Mouse (Mus musculus) embryonic facial prominence, embryonic 10.5 days (tissue): ENCODE data around the gene Ces1a. TPM values are rescaled to one million over a fixed set of nuclear protein-coding genes. Genes with fewer than 3 reads are reported as not detected.
A peak's percentile ranks its signal among the peaks of the same experiment; 100 is the strongest.

Experiments used
- DNase-seq: peaks from one replicate; pipeline ENCODE4 v3.0.0-alpha.2; 2017; ENCODE audit warnings: low spot score
- H3K27ac ChIP-seq: fragments of 300-500 bp; sonication (generic); replicated peaks from 2 replicates; pipeline ENCODE4 v1.5.1; 2016; ENCODE audit warnings: mild to moderate bottlenecking
- H3K27me3 ChIP-seq: fragments of 300-500 bp; sonication (generic); replicated peaks from 2 replicates; pipeline ENCODE4 v1.6.1; 2016; ENCODE audit warnings: low read depth, mild to moderate bottlenecking; ENCODE audit not compliant: poor library complexity, severe bottlenecking
- H3K36me3 ChIP-seq: fragments of 300-500 bp; sonication (generic); replicated peaks from 2 replicates; pipeline ENCODE4 v1.6.1; 2016; ENCODE audit warnings: mild to moderate bottlenecking, moderate library complexity
- H3K4me1 ChIP-seq: fragments of 300-500 bp; sonication (generic); 2 replicates; pipeline ENCODE4 v1.6.1; 2016
- H3K4me3 ChIP-seq: fragments of 300-500 bp; sonication (generic); 2 replicates; pipeline ENCODE4 v1.5.1; 2016; ENCODE audit warnings: mild to moderate bottlenecking, moderate library complexity
- H3K9me3 ChIP-seq: fragments of 300-500 bp; sonication (generic); 2 replicates; pipeline ENCODE4 v1.6.1; 2016; ENCODE audit warnings: mild to moderate bottlenecking
- WGBS: fragments of 180-500 bp; shearing (Covaris S2); methylation state at CpG from one replicate; pipeline ENCODE4 v1.1.7; 2016; 5-methylcytosine and 5-hydroxymethylcytosine counted together
- polyA plus RNA-seq: library from polyadenylated mRNA; unstranded; fragments of >200 nt; fragmentation: Nextera tagmentation; extraction: Ambion mirVana; gene quantifications from 2 replicates; pipeline ENCODE4 v1.2.1, GENCODE M21; 2016

Ces1a gene
- polyA plus RNA-seq = not detected in 2 replicates

DNA sequence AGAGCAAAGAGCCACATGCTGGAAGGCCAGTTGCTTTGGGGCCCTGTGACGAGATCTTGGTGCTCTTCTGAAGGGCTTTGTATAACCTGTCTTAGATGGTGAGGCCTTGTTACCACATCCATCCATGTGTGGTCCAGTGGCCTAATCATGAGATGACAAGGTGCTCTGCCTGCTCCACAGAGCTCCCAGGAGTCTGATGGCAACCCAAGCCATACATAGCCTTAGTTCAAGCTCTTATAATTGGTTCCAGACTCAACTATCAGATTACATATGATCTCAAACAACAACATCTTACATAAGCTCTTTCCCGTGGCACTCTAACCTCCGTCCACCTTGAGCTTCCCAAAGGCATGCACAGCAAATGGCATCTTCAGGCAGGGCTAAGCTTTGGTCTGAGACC lies at the start of gene Ces1a:
Gene Ces1a (minus strand): TSS at position 101 of the 400 bp plus-strand sequence.
- 41% methylated on average over 3 of the region's 3 CpGs for WGBS
- H3K27me3 ChIP-seq = no peaks in the 10 kb centered on the region
- H3K27ac ChIP-seq = no peak within 1 kb of the TSS
- no peak within 1 kb of the TSS for H3K4me3 ChIP-seq
- H3K9me3 ChIP-seq = no peaks in the 10 kb centered on the region
- DNase-seq = no peak
- H3K36me3 ChIP-seq = no peaks in the 10 kb centered on the region
- H3K4me1 ChIP-seq = peaks cover 7% of the 10 kb centered on the region

DNA sequence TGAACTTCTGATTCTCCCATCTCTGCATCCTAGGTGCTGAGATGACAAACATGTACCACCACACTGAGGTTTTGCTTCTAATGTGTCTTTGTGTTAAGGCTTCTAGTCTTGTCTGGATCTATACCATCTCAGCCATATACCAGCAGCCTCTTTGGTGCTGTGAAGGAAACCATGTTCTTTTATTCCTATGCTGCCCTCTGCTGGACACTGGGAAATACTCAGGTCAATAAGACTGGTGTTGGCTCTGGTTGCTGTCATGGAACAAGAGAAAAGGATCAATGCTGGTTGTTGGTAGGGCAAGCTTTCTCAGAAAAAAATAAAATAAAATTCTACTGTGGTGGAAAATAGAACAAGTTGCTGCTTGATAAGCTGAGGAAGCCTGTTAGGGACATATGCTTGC lies 47.4 kb upstream of the Ces1a start:
- Histone ChIP-seq H3K4me3 (no peak overlapping the region), H3K36me3 (no peaks in the 10 kb centered on the region)

DNA sequence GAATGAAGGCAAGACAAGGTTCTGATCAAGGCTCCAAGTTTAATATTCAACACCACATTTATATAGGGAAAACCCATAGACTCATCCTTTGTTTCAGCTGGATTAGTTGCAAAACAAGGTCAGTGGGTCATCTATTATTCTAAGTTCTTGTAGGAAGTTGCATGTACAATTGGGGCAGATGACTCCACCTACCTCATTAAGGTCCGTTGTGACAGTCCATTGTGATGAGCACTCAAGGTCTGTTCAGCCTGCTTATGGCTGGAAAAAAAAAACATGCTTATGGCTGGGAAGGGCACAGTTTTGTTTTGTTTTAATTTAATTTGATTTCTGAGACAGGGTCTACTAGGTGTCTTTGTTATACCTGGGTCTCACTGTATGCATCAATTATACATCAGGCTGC lies 43.3 kb upstream of the Ces1a start:
- H3K27ac ChIP-seq = no peak overlapping the region
- H3K36me3 ChIP-seq = no peaks in the 10 kb centered on the region
- no peak for DNase-seq
- WGBS = 83% methylated on average over 1 of the region's 1 CpGs
- no peaks in the 10 kb centered on the region for H3K27me3 ChIP-seq
- no peaks in the 10 kb centered on the region for H3K9me3 ChIP-seq
- H3K4me1 ChIP-seq = peaks cover 12% of the 10 kb centered on the region
- no peak overlapping the region for H3K4me3 ChIP-seq

More for the DNA sequence above, 47.4 kb upstream of the Ces1a start:
- H3K27me3 ChIP-seq = no peaks in the 10 kb centered on the region
- H3K27ac ChIP-seq = no peak overlapping the region
- peak; percentile 57 for DNase-seq
- H3K9me3 ChIP-seq = no peaks in the 10 kb centered on the region
- H3K4me1 ChIP-seq = no peaks in the 10 kb centered on the region

DNA sequence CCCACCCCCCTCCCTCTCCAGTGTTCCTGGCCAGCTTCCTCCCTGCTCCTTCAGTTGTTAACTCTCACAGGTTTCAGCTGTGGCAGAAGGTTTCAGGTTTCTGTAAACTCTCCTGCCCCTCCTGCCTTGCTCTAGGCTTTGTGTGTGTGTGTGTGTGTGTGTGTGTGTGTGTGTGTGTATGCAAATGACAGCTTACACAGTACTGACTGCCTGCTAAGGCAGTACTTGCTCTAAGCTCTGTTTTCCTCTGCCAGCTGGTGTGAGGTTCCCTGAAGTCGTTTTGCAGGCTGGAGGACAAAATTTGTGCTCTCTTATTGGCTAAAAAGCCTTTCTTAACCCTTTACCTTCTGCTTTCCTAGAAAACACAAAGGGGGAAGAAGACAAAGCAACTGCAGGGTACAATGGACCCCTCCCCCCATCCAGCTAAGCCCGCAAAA lies 40.7 kb upstream of the Ces1a start:
- peak; percentile 72 for DNase-seq
- Histone ChIP-seq H3K4me3 (peak overlapping the region; percentile 39), H3K36me3 (no peaks in the 10 kb centered on the region), H3K27ac (peak overlapping the region; percentile 80), H3K9me3 (no peaks in the 10 kb centered on the region), H3K4me1 (peaks cover 12% of the 10 kb centered on the region), H3K27me3 (no peaks in the 10 kb centered on the region)
- WGBS = 5% methylated on average over 2 of the region's 2 CpGs

DNA sequence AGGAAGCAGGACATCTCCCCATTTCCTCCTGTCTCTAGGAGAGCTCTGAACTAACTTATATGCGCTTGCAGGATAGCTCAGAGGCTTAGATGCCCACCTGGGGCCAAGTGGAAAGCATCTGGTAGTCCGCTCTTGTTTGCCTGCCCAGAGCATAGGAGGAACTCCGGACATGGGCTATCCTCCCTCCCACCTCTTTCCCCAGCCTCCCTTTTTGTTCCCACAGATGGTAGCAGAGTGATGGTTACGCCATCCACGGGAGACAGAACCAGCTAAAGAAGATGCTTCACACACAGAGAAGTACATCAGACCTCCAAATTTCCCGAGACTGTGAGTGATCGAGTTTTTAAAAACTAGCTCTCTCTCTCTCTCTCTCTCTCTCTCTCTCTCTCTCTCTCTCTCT lies 40.2 kb upstream of the Ces1a start:
- WGBS = 31% methylated on average over 7 of the region's 7 CpGs
- H3K27ac ChIP-seq = peak overlapping the region; percentile 80
- peak overlapping the region; percentile 39 for H3K4me3 ChIP-seq
- DNase-seq = peak; percentile 15
- H3K9me3 ChIP-seq = no peaks in the 10 kb centered on the region
- H3K4me1 ChIP-seq = peaks cover 12% of the 10 kb centered on the region
- no peaks in the 10 kb centered on the region for H3K36me3 ChIP-seq
- H3K27me3 ChIP-seq = no peaks in the 10 kb centered on the region

DNA sequence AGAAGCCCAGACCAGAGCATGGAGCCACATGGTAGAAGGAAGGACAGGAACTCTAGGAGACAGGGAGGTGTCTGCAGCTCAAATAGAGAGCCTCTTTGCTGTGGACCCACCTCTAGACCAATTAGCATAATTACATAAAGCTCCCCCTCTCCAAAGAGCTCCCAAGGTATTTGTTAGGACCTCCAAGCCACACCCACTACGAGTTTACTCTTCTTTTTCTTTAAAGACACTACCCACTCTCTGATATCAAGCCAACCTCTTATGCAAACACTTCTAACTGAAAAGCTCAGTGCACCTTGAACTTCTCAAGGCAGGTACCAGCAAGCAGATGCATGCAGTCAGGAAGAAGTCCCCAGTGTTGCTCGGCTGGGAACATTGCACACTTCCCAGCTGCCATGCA lies 31.9 kb upstream of the Ces1a start, which contains the start of gene Ces1b:
Gene Ces1b (minus strand): TSS at position 131 of the 400 bp plus-strand sequence.
- H3K4me3 ChIP-seq = no peak within 1 kb of the TSS
- no peaks in the 10 kb centered on the region for H3K27me3 ChIP-seq
- H3K36me3 ChIP-seq = no peaks in the 10 kb centered on the region
- 74% methylated on average over 2 of the region's 2 CpGs for WGBS
- no peaks in the 10 kb centered on the region for H3K9me3 ChIP-seq
- no peak for DNase-seq
- H3K4me1 ChIP-seq = no peaks in the 10 kb centered on the region
- no peak within 1 kb of the TSS for H3K27ac ChIP-seq

DNA sequence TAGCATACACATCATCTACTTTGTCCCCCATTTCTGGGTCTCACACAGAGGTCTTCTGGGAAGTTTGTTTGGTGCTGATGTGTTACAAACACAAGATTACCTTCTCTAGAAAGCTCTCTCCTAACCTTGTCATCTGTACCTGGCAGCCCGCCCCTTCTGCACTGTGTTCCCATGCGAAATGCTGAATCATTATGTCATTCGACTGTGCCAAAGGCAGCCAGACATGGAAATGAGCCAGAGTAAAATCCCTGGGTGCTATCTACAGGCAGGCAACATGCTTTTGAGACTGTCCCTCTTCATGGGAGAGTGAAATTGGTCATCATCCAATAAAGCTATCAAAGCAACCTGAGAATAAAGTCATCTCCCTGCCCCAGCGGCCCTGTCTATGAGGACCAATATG lies 27.3 kb upstream of the Ces1a start:
- H3K4me3 ChIP-seq = no peak overlapping the region
- H3K36me3 ChIP-seq = no peaks in the 10 kb centered on the region
- no peaks in the 10 kb centered on the region for H3K9me3 ChIP-seq
- no peaks in the 10 kb centered on the region for H3K4me1 ChIP-seq
- no peaks in the 10 kb centered on the region for H3K27me3 ChIP-seq
- H3K27ac ChIP-seq = no peak overlapping the region
- WGBS = 88% methylated on average over 4 of the region's 4 CpGs
- DNase-seq = no peak

DNA sequence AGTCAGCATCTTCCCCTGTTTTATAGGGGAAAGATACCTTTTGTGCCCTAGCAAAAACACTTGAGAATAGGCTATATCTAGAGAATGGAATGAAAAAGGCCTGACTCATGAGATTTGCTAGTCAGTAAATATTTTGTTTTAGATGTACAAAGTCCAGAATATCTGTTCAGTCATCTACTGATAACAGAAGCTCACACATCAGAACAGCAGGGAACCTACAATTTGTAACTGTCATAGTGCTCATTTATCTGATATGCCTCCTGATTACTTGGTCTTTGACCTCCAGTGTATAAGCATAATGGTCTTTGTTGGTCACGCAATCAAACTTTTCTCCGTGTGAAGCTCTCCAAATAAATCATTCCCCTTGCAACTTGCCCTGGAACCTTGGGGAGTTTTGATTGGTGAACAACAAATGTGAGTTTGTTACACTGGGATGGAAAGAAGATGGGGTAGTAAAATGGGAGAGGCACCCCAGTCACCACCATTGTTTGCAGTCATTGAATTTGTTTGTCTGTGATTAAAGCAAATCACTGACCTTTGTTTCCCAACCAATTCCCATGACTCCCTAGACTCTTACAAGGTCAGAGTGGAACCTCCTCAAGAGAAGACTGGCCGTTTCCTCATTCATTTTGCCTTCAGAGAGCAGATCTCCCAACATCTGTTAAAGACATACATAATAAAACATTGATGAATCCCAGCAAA lies 15.6 kb upstream of the Ces1a start:
- no peaks in the 10 kb centered on the region for H3K9me3 ChIP-seq
- H3K4me1 ChIP-seq = no peaks in the 10 kb centered on the region
- no peak overlapping the region for H3K27ac ChIP-seq
- no peak overlapping the region for H3K4me3 ChIP-seq
- no peaks in the 10 kb centered on the region for H3K36me3 ChIP-seq
- WGBS = 78% methylated on average over 3 of the region's 3 CpGs
- DNase-seq = no peak
- H3K27me3 ChIP-seq = no peaks in the 10 kb centered on the region

DNA sequence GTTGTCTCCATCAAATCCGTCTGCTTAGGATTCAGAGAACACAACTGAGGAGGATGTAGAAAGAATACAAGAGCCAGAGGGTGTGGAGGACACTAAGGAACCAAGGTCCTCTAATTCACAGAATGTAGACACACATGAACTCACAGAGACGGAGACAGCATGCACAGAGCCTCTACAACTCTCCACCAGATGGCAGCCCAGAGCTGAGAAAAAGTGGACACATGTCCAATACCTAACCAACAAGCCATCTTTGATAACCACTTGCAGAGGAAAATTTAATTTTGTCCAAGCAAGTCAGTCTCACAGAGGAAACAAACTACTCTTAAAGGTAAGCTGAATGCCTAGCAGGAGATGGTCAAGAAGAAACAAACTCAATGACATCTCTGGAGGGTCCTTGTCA lies 11.2 kb upstream of the Ces1a start:
- H3K27me3 ChIP-seq = no peaks in the 10 kb centered on the region
- no peaks in the 10 kb centered on the region for H3K36me3 ChIP-seq
- peak; percentile 73 for DNase-seq
- no peaks in the 10 kb centered on the region for H3K4me1 ChIP-seq
- no peak overlapping the region for H3K4me3 ChIP-seq
- no peak overlapping the region for H3K27ac ChIP-seq
- 15% methylated on average over 2 of the region's 2 CpGs for WGBS
- H3K9me3 ChIP-seq = no peaks in the 10 kb centered on the region

DNA sequence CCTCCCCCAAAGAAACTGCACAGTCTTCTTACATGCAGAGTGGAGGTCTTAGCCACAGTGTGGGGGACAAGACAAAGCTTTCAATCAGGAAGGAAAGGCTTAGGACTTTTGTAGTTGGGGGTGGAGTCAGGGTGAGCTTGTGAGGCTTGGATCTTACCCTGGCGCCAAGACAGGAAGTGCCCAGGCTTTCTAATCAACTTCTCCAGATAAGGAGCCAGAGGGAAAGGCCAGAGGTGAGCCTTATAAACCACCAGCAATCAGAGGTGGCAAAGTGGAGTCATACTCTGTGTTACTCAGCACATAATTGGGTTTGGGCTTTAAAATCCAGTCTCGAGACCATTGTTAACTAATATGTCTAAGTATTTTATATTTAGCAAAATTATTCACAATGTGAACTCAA lies 7.2 kb upstream of the Ces1a start:
- Histone ChIP-seq H3K36me3 (no peaks in the 10 kb centered on the region), H3K9me3 (no peaks in the 10 kb centered on the region), H3K4me1 (no peaks in the 10 kb centered on the region), H3K4me3 (no peak overlapping the region), H3K27ac (no peak overlapping the region), H3K27me3 (no peaks in the 10 kb centered on the region)
- 52% methylated on average over 2 of the region's 2 CpGs for WGBS
- DNase-seq = no peak

DNA sequence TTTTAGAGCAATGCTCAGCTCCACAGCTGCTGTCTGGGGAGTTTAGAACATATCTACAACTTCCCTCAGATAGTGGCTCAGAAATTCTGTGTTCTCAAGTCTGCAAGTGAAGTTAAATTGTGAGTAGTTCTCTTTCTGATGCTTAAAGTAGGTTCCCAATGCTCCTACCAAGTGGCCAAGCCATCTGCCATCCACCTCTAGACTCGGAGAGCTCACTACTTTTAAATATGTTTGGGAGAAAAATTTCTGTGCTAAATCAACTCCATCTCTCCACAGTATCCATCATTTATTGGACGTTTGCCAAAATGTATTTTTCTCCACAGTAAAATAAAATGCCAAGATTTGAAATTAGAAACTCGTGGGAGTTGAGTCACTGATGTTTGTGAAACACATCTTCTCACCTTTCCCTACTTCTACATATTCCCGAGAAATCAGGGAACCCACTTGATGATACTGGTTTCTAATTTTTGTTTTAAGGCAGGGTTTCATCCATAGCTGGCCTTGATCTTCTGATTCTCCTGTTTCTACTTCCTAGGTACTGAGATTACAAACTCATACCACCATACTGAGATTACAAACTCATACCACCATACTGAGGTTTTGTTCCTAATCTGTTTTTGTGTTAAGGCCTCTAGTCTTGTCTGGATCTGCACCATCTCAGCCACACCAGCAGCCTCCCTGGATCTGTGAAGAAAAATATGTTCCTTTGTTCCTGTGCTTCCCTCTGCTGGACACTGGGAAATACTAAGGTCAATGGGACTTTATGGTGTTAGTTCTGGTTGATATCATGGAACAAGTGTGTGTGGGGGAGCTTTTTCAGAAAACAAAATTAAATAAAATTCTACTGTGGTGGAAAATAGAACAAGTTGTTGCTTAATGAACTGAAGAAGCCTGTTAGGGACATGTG lies 771 bp upstream of the Ces1a start:
- Histone ChIP-seq H3K27me3 (no peaks in the 10 kb centered on the region), H3K9me3 (no peaks in the 10 kb centered on the region), H3K27ac (no peak overlapping the region), H3K4me1 (peaks cover 7% of the 10 kb centered on the region), H3K36me3 (no peaks in the 10 kb centered on the region), H3K4me3 (no peak overlapping the region)
- no peak for DNase-seq
- 75% methylated on average over 4 of the region's 4 CpGs for WGBS

DNA sequence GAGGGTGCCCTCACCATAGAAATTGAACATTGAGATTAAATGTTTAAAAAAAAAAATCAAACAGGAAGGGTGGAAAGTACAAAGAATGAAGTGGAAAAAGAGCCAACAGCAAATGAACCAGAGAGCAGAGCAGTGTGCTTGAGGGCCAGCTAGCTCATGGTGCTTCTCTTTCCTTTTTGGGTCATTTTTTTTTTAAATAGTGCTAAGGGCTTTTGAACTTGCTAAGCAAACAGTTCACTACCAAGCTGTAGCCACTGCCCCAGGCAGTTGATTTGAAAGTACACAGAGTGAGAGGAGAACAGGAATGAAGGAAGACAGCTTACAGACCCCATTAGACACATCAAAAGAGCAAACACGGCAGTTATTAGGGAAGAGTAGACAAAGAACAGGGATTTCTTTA lies 4.9 kb downstream of the Ces1a start:
- Histone ChIP-seq H3K27ac (no peak overlapping the region), H3K9me3 (no peaks in the 10 kb centered on the region), H3K36me3 (no peaks in the 10 kb centered on the region), H3K4me3 (no peak overlapping the region), H3K27me3 (no peaks in the 10 kb centered on the region), H3K4me1 (peaks cover 16% of the 10 kb centered on the region)
- DNase-seq = no peak
- 31% methylated on average over 1 of the region's 1 CpGs for WGBS
